Mouse (Mus musculus) brown adipose tissue, adult 24 weeks (tissue): ENCODE data around the gene Dus1l. TPM values are rescaled to one million over a fixed set of nuclear protein-coding genes. Genes with fewer than 3 reads are reported as not detected.

Experiments
- H3K27ac ChIP-seq: fragments of 200-500 bp; replicated peaks from 2 replicates; pipeline ENCODE4 v1.5.1; 2012; ENCODE audit warnings: low read depth, mild to moderate bottlenecking, low read length
- H3K4me1 ChIP-seq: fragments of 200-500 bp; 2 replicates; pipeline ENCODE4 v1.6.1; 2012; ENCODE audit warnings: low read length, mixed read lengths; ENCODE audit not compliant: control insufficient read depth, insufficient read depth, insufficient read length
- H3K4me3 ChIP-seq: fragments of 200-500 bp; 2 replicates; pipeline ENCODE4 v1.5.1; 2012; ENCODE audit warnings: low read depth, mild to moderate bottlenecking, low read length, moderate library complexity; ENCODE audit not compliant: insufficient read depth
- polyA plus RNA-seq: library from polyadenylated mRNA; stranded (reverse); fragments of >200 nt; gene quantifications from 2 replicates; pipeline ENCODE4 v1.2.4, GENCODE M21; 2012; ENCODE audit not compliant: missing spikeins, insufficient read depth, insufficient read length

The Dus1l gene
- polyA plus RNA-seq, 1 experiment: 20.1 TPM

DNA sequence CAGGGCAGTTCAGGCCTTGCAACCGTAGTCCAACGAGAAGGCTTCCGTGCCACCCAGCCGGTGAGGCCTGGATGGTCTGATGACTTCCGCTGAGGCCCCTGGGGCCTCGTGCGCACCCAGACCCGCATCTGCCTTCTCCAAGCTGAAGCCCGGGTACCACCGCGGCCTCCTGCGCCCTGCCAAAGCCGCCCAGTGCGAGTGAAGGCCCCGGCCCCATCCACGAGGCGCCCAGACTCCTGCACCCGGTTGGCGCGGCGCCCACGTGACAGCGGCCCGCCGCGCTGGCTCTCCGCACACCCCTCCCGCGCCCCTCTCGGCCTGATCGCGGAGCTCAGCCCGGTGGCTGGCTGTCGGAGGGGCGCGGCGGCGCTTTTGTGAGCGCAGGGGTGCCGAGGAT, 27.3 kb upstream of the Dus1l start:
- Histone ChIP-seq H3K4me3 (peak overlapping the region; percentile 78), H3K27ac (peak overlapping the region; percentile 11), H3K4me1 (peaks cover 5% of the 10 kb centered on the region)

DNA sequence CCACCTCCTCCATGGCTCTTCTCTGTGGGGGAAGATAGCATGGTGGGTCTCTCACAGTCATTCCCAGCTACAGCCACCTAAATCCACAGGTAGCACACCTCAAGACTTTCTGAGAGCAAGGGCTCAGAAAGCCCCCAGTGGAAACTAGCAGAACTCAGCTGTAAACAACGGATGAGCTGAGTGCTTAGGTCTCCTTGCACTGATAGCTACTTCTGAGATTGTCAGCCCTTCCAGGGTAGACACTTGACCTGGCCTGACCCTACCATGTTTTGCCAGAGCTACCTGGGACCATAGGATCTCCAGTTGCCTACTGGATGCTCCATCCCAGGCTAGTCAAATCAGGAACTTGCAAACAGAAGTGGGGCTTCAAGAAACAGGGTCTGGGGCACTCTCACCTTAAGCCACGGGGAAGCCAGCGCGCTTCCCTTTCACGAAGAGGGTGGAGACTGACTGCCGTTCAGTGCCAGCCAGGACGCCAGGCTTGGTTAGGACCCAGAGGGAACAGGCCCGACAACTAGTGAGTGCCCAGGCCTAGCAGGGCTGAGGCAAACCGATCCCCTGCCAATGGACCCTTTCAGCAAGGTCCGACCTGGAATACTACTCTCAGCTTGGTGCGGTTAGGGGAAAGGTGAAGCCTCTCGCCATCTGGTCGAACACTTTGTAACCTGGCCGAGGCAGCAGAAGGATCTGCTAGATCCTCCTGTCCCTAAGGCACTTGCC, 26.8 kb upstream of the Dus1l start:
- H3K4me3 ChIP-seq: peak overlapping the region; percentile 78
- peak overlapping the region; percentile 11 for H3K27ac ChIP-seq
- H3K4me1 ChIP-seq: peaks cover 5% of the 10 kb centered on the region

DNA sequence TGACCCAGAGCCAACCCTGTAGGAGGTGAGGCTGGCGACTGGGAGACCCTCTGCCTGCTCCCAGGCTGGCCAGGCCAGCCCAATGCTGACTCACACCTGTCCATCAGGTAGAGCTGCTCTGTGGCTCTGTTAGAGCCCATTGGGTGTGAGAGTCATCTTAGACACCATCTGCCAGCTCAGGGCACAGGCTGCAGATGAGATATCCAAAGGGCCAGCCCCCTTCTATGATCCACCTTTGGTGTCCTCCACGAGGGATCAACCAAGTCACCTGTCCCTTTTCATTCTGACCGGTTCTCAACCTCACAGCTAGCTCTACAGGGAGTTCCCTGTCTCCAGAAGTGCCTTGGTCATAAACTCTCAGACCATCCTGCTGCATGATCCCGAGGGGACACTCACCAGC, 26.1 kb upstream of the Dus1l start:
- Histone ChIP-seq H3K4me1 (peaks cover 5% of the 10 kb centered on the region), H3K27ac (no peak overlapping the region), H3K4me3 (peak overlapping the region; percentile 78)

DNA sequence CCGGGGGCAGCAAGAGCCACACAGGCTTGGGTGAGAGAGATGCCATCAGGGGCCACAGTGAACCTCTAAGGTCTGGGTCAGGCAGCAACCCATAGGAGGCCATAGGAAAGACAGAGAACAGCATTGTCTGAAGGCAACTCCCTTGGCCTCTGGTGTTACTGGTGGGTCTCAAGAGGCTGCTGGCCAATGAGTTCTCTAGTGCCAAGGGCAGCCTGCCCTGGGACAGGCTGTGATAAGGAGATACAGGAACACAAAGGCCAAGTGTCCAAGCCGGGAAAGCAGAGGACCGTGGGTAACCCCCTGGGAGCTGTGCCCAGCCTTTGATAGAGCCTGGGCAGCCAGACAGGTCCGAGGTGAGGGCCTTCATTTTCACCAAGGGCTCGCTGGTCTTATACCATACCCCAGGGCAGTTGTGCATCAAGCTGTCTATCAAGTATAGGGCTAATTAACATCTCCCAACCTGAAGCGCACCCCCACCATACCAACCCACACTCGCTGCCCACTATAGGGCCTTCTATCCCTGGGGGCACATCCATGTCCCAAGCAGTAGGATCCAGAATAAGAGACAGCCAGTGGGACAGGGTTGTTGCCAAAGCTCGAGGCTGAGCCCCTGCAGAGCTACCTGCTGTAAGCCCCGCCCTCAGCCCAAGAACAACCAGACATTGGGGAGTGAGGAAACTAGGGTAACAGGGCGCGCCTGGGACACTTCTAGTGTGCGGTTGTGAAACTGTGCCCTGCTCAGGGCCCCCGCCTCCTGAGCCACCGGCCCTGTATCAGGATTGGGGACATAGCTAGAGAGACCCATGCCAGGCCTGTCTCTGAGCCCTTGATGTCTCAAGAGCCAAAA, 25.1 kb upstream of the Dus1l start:
- Histone ChIP-seq H3K4me3 (peak overlapping the region; percentile 78), H3K4me1 (peaks cover 5% of the 10 kb centered on the region), H3K27ac (no peak overlapping the region)

DNA sequence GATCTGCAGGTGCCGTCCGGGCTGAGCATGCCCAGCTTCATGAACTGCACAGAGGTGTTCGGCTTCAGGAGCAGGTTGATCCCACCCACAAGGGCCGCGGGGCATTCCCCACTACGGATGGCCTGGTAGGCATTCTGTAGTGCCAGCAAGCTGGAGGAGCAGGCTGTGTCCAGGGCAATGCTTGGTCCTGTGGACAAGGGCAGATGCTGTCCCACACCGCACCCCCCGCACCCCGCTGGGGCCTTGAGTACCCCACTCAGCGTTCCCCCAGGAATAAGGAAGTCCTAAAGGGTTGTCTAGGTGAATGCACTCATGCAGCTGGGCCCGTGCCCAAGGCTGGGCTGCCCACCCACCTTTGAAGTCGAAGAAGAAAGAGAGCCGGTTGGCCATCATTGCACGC, 24.3 kb upstream of the Dus1l start:
- Histone ChIP-seq H3K4me1 (peaks cover 5% of the 10 kb centered on the region), H3K27ac (no peak overlapping the region), H3K4me3 (peak overlapping the region; percentile 12; the same call in 1 of the 2 replicates)

DNA sequence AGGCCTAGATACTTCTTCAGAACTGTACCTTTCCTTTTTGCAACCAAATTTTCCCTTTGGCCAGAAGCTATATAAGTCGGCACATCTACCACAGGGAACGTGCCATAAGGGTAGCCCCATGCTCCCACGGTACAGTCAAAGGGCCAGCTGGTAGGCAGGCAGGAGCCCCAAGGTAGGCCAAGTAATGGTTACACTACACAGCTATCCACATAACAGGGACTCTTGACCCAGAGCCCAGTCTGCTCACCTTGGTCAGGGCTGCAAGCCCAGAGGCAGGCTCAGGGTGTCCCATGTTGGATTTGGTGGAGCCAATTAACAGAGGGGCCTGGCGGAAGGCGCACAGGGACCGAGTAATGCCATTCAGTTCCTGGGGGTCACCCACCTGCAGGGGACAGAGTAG, 23.4 kb upstream of the Dus1l start:
- Histone ChIP-seq H3K4me1 (peaks cover 3% of the 10 kb centered on the region), H3K4me3 (no peak overlapping the region), H3K27ac (no peak overlapping the region)

DNA sequence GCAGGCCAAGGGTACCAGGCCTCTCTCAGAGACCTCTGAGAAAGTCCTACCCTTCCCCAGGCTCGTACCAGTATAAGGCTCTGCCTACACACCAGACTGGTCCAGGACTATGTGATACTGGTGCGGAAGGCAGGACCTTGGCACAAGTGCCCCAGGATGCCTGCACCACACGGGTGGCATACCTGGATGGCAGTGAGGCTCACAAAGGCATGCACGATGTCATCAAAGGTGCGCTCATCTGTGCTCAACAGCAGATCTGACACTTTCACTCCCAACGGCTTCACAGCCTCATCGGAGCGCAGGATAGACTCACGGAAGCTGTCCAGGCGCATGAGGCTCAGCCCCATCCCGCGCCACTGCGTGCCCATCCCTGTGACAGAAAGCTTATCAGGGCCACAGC, 22.0 kb upstream of the Dus1l start:
- no peak overlapping the region for H3K4me3 ChIP-seq
- peaks cover 3% of the 10 kb centered on the region for H3K4me1 ChIP-seq
- no peak overlapping the region for H3K27ac ChIP-seq

DNA sequence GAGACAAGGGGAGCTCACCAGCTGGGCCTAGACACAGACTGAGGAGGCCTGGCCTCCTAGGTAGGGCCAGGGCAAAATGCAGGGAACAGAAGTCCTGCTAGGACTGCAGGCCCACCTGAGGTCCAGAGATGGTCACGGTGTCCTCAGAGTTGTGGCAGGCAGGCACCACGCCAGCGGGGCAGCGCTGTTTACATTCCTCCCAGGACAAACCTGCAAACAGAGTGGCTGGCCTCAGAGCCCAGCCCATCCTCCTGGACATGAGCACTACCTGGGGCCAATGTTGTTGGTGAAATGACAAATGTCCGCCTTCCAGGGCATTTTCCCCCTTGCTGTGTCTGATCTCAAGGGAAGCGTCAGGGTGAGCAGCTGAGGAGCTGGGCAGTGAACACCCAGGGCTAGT, 21.2 kb upstream of the Dus1l start:
- Histone ChIP-seq H3K4me3 (no peak overlapping the region), H3K27ac (no peak overlapping the region), H3K4me1 (peaks cover 3% of the 10 kb centered on the region; the same call in 1 of the 2 replicates)

DNA sequence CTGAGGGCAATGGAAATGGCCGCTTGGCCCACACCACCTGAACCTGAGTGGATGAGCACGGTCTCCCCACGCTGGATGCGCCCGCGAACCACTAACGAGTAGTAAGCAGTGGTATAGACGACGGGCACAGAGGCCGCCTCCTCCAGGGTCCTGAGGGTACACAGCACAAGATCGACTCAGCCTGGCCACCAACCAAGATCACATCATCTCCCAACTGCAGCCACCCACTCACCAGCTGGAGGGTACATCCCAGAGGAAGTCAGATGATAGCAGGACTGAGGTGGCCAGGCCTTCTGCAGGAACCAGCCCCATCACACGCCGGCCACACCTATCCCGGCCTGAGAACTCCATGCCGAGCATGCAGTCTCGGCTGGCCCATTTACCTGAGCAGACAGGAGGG, 15.9 kb upstream of the Dus1l start:
- Histone ChIP-seq H3K27ac (no peak overlapping the region), H3K4me3 (no peak overlapping the region), H3K4me1 (no peaks in the 10 kb centered on the region)

DNA sequence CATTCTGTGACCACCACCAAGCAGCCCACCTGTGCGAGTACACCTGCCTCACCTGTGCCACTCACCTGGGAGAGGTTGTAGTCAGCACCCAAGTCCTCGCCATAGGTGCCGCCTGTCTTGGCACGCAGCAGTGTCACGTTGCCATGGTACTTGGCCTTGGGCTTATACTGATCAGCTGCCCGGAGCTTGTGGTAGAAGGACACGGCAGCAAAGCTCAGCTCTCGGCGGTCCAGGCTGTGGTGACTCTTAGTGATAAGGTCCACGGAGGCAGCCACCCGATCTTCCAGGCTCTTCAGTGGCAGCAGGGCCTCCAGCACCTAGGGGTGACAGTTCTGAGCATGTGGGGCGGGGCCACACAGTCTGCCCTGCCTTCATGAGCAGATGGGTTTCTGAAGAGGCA, 11.8 kb upstream of the Dus1l start:
- Histone ChIP-seq H3K4me3 (no peak overlapping the region), H3K27ac (no peak overlapping the region), H3K4me1 (no peaks in the 10 kb centered on the region)

DNA sequence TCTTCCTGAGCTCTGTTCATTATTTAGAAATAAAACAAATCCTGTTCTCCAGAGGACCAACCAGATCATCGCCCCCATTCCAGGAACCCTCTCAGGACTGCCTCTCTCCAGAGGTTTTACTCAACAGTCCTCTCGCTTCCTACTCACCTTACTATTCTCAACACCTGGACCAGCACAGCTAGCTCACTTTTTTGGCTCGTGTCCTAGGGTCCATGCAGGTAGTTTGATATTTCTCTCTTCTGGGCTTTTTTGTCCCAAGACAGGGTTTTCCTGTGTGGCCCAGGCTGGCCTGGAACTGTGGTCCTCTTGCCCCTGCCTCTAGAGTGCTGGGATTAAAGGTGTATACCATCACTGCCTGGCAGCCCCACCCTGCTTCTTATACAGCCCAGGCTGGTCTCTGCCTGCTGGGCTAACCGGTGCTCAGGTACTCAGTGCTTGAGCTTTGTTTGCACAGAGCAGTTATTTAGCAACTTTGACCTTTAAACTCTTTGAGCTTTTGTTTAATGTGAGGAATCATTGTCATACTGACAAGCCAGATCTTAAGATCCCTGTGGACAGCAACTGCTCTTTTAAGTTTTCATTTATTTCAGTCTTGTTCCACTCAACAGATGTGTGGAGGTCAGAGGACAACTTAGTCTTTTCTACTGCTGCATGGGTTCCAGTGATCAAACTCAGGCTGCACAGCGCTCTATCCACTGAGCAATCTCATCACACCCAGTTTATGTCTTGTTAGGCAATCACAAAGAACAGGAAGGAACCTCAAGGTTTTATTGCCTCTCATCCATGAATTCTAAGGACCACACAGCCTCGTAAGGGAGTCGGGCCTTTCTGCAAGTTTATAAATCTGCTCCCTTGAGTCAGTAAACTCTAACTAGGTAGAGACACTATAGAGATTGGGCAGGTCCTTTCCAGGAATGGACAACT, 9.4 kb upstream of the Dus1l start:
- Histone ChIP-seq H3K4me3 (no peak overlapping the region), H3K27ac (no peak overlapping the region), H3K4me1 (no peaks in the 10 kb centered on the region)

DNA sequence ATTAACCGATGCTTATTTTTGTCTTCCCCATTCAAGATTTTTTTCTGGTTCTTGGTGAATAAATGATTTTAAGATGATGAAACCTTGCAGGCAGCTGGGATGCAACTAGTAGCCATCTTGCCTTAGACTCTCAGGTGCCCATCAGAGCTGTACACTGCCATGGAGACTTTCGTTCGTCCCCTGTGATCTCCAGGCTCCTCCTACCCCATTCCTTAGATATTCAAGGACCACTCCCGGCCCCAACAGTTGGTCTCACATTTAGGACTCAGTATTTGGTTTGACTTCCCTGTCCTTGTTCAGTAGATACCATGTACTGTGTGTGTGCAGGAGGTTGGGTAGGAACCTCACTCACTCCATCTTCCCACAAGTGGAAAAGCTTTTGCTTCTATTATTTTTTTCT, 8.6 kb upstream of the Dus1l start:
- H3K27ac ChIP-seq: no peak overlapping the region
- no peak overlapping the region for H3K4me3 ChIP-seq
- H3K4me1 ChIP-seq: no peaks in the 10 kb centered on the region

DNA sequence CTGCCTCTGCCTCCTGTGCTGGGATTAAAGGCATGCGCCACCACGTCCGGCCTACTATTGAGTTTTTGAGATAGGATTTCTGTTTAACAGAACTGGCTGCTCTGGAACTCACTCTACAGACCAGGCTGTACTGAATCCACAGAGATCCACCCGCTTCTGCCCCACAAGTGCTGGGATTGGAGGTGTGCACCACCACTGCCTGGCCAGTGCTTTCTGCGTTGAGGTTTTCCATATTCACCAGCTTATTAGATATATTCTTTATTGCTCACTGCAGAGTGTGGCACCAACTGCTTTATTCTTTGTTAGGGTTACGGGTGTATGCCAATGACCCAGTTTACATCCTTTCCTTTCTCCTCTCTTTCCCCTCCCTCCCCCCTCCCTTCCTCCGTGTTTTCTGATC, 8.1 kb upstream of the Dus1l start:
- Histone ChIP-seq H3K4me1 (no peaks in the 10 kb centered on the region), H3K4me3 (no peak overlapping the region), H3K27ac (no peak overlapping the region)

DNA sequence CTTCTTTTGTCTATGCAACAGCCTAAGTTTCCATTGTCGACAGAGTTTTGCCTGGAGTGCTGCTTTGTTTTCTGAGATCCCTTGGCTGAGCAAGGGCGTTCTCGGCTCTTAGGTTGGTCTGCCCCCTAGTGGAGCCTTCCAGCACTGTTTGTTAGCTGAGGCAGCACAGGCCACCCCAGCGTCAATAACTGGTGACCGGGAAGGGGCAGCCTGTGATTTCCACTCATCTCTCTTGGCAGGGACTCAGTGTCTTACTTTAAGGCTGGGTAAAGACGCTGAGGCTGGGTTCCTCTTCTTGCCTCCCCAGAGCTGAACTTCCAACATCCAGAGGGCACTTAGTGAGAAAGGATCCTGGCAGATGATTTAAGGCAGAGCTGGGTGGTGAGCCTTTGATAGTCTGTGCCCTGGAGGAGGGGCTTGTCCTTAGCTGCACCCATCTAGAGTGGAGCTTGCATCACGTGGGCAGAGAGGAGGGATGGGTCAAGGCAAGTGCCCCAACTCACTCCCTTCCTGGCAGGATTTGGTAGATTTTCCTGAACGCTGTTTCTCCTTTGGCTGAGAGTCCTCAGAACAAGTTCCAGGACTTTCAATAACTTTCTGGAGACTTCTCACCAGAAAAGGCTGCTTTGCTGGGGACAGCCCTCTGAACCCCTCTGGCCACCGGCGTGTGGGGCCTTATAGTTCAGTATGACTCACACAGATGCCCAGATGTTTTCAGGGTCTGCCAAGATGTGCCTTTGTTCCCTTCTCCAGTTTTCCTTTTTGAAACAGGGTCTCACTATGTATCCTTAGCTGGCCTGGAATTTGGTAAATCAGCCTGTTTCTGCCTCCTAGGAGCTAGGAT, 4.1 kb upstream of the Dus1l start:
- peak overlapping the region; percentile 75 for H3K27ac ChIP-seq
- peaks cover 5% of the 10 kb centered on the region for H3K4me1 ChIP-seq
- H3K4me3 ChIP-seq: peak overlapping the region; percentile 37; the same call in 1 of the 2 replicates
